In genomic region chr13:90512786-90513401, GRCm38 (mm10) we compare ENCODE assay signal across 24 mouse cellular contexts.
DNase-seq lines count a peak whose midpoint lies in the region; ATAC-seq and TF ChIP-seq lines count a peak whose summit lies in the region.
"Had no signal": no experiment of that assay in that cellular context is flagged by ENCODE, and none has a peak within 500 bp of the region (broad histone marks: within the 10 kb centered on the region; RNA-seq: fewer than 3 reads in every experiment).

No protein-coding gene starts in this region.

- H3K4me3 ChIP-seq in forebrain, embryonic 13.5 days = no peak overlapping the region
- H3K4me3 ChIP-seq in forebrain, embryonic 11.5 days (ENCODE audit: low read depth, low read length) = no peak overlapping the region
- H3K4me3 ChIP-seq in midbrain, embryonic 11.5 days (ENCODE audit: low read depth, low read length) = no peak overlapping the region
- H3K4me3 ChIP-seq in midbrain, embryonic 10.5 days = no peak overlapping the region
- no peak overlapping the region for H3K4me3 ChIP-seq in forebrain, embryonic 16.5 days (replicated peaks; ENCODE audit: low read length)
- H3K4me3 ChIP-seq: heart, embryonic 13.5 days; liver, embryonic 15.5 days; neural tube, embryonic 13.5 days had no signal

- no peaks in the 10 kb centered on the region for H3K27me3 ChIP-seq in forebrain, embryonic 13.5 days
- no peaks in the 10 kb centered on the region for H3K27me3 ChIP-seq in forebrain, embryonic 11.5 days (ENCODE audit: control insufficient read depth, insufficient read depth, low read length)
- H3K27me3 ChIP-seq in midbrain, embryonic 11.5 days (ENCODE audit: control insufficient read depth, insufficient read depth, low read length) = no peaks in the 10 kb centered on the region
- no peaks in the 10 kb centered on the region for H3K27me3 ChIP-seq in midbrain, embryonic 10.5 days (ENCODE audit: low read depth, poor library complexity, severe bottlenecking)
- H3K27me3 ChIP-seq in forebrain, embryonic 16.5 days (replicated peaks; ENCODE audit: control insufficient read depth, insufficient read depth, low read length) = no peaks in the 10 kb centered on the region
- H3K27me3 ChIP-seq: heart, embryonic 13.5 days; liver, embryonic 15.5 days; neural tube, embryonic 13.5 days had no signal

- H3K9ac ChIP-seq in forebrain, embryonic 13.5 days = no peak overlapping the region
- H3K9ac ChIP-seq in forebrain, embryonic 11.5 days (ENCODE audit: low read length) = no peak overlapping the region
- no peak overlapping the region for H3K9ac ChIP-seq in midbrain, embryonic 11.5 days (ENCODE audit: low read length)
- H3K9ac ChIP-seq in forebrain, embryonic 16.5 days (replicated peaks; ENCODE audit: low read depth, low read length) = no peak overlapping the region
- H3K9ac ChIP-seq: heart, embryonic 13.5 days; liver, embryonic 15.5 days; lung, embryonic 14.5 days; neural tube, embryonic 13.5 days had no signal

- TF ChIP-seq CTCF in brain, embryonic 14.5 days (IDR thresholded peaks at IDR 0.05; ENCODE audit: borderline replicate concordance, extremely low read depth, insufficient read depth, insufficient read length) = no peak

- WGBS in forebrain, embryonic 13.5 days = 42% methylated on average over 2 of the region's 2 CpGs
- WGBS in forebrain, embryonic 11.5 days = 64% methylated on average over 2 of the region's 2 CpGs
- 47% methylated on average over 2 of the region's 2 CpGs for WGBS in midbrain, embryonic 11.5 days
- WGBS in midbrain, embryonic 10.5 days = 69% methylated on average over 2 of the region's 2 CpGs
- WGBS in forebrain, embryonic 16.5 days = 30% methylated on average over 2 of the region's 2 CpGs

- no peaks in the 10 kb centered on the region for H3K36me3 ChIP-seq in forebrain, embryonic 13.5 days (ENCODE audit: poor library complexity, severe bottlenecking)
- no peaks in the 10 kb centered on the region for H3K36me3 ChIP-seq in forebrain, embryonic 11.5 days (ENCODE audit: control insufficient read depth, insufficient read depth, low read length)
- H3K36me3 ChIP-seq in midbrain, embryonic 11.5 days (ENCODE audit: control insufficient read depth, insufficient read depth, low read length) = no peaks in the 10 kb centered on the region
- H3K36me3 ChIP-seq in midbrain, embryonic 10.5 days = no peaks in the 10 kb centered on the region
- H3K36me3 ChIP-seq in forebrain, embryonic 16.5 days (ENCODE audit: control insufficient read depth, insufficient read depth) = no peaks in the 10 kb centered on the region
- H3K36me3 ChIP-seq: heart, embryonic 13.5 days; liver, embryonic 15.5 days; neural tube, embryonic 13.5 days had no signal

- peaks cover 15% of the 10 kb centered on the region for H3K4me1 ChIP-seq in forebrain, embryonic 13.5 days
- no peaks in the 10 kb centered on the region for H3K4me1 ChIP-seq in forebrain, embryonic 11.5 days (replicated peaks; ENCODE audit: control insufficient read depth, insufficient read depth, low read length)
- H3K4me1 ChIP-seq in midbrain, embryonic 11.5 days (ENCODE audit: control insufficient read depth, insufficient read depth, low read length) = peaks cover 3% of the 10 kb centered on the region; the same call in 1 of the 2 replicates
- H3K4me1 ChIP-seq in midbrain, embryonic 10.5 days = peaks cover 11% of the 10 kb centered on the region
- peaks cover 4% of the 10 kb centered on the region for H3K4me1 ChIP-seq in forebrain, embryonic 16.5 days (replicated peaks; ENCODE audit: control insufficient read depth, insufficient read depth, low read length)
- H3K4me1 ChIP-seq: neural tube, embryonic 13.5 days had no signal

- H3K4me2 ChIP-seq in forebrain, embryonic 13.5 days = no peak overlapping the region
- H3K4me2 ChIP-seq in forebrain, embryonic 11.5 days (ENCODE audit: low read depth, low read length, severe bottlenecking) = no peak overlapping the region
- H3K4me2 ChIP-seq in midbrain, embryonic 11.5 days = no peak overlapping the region
- H3K4me2 ChIP-seq in forebrain, embryonic 16.5 days (ENCODE audit: low read length) = no peak overlapping the region
- H3K4me2 ChIP-seq: heart, embryonic 13.5 days; liver, embryonic 15.5 days; lung, embryonic 14.5 days; neural tube, embryonic 13.5 days had no signal

- H3K27ac ChIP-seq in forebrain, embryonic 13.5 days = no peak overlapping the region
- H3K27ac ChIP-seq in forebrain, embryonic 11.5 days (ENCODE audit: low read depth, low read length) = no peak overlapping the region
- H3K27ac ChIP-seq in midbrain, embryonic 11.5 days (ENCODE audit: low read depth, low read length) = no peak overlapping the region
- H3K27ac ChIP-seq in midbrain, embryonic 10.5 days (replicated peaks) = no peak overlapping the region
- no peak overlapping the region for H3K27ac ChIP-seq in forebrain, embryonic 16.5 days (ENCODE audit: low read length)
- H3K27ac ChIP-seq: heart, embryonic 13.5 days; liver, embryonic 15.5 days; neural tube, embryonic 13.5 days had no signal

- ATAC-seq in forebrain, embryonic 13.5 days = peak; percentile 58
- ATAC-seq in forebrain, embryonic 11.5 days (replicated peaks; ENCODE audit: low FRiP score) = no peak
- peak; percentile 71 for ATAC-seq in midbrain, embryonic 11.5 days (ENCODE audit: low FRiP score)
- ATAC-seq in forebrain, embryonic 16.5 days = peak; percentile 61
- ATAC-seq: CD4-positive, CD25-positive, alpha-beta regulatory T cell, adult 4 months; inflammation-experienced regulatory T-cells, adult 6 months had no signal

- TF ChIP-seq POLR2A in brain, embryonic 14.5 days (IDR thresholded peaks at IDR 0.05; ENCODE audit: borderline replicate concordance, extremely low read depth, insufficient read depth, insufficient read length, poor library complexity, severe bottlenecking) = no peak

- no peak for DNase-seq in forebrain, embryonic 11.5 days (ENCODE audit: low spot score)
- peak; percentile 82 for DNase-seq in midbrain, embryonic 11.5 days (ENCODE audit: low spot score, missing footprints)
- DNase-seq in midbrain, embryonic 10.5 days (ENCODE audit: low spot score) = no peak
- peak; percentile 55 for DNase-seq in brain, embryonic 14.5 days (ENCODE audit: low read depth)
- no peak for DNase-seq in cerebellum, postnatal 25 days
- DNase-seq: adrenal gland, postnatal 14 days; cerebellum, adult 11-12 months; cerebellum, postnatal 10 days; gastrocnemius, postnatal 10 days; heart, postnatal 10 days; kidney, adult 11 months; kidney, postnatal 14 days; layer of hippocampus, adult 9-11 months; liver; lung, embryonic 14.5 days; thymus, adult 2 months; thymus, postnatal 36 days had no signal

- H3K9me3 ChIP-seq in forebrain, embryonic 13.5 days (replicated peaks) = no peaks in the 10 kb centered on the region
- H3K9me3 ChIP-seq in forebrain, embryonic 11.5 days (ENCODE audit: control insufficient read depth, low read length) = no peaks in the 10 kb centered on the region
- no peaks in the 10 kb centered on the region for H3K9me3 ChIP-seq in midbrain, embryonic 11.5 days (ENCODE audit: control insufficient read depth, low read length)
- no peaks in the 10 kb centered on the region for H3K9me3 ChIP-seq in midbrain, embryonic 10.5 days (replicated peaks)
- no peaks in the 10 kb centered on the region for H3K9me3 ChIP-seq in forebrain, embryonic 16.5 days (ENCODE audit: control insufficient read depth, low read length)
- H3K9me3 ChIP-seq: heart, embryonic 13.5 days; liver, embryonic 15.5 days; neural tube, embryonic 13.5 days had no signal

Comparison
In these comparisons a context has a peak if more than half of its experiments do, and no peak if none do; other contexts are left out.
1. DNase-seq: peak in midbrain, embryonic 11.5 days (single experiment) and brain, embryonic 14.5 days (single experiment); none in forebrain, embryonic 11.5 days (single experiment), midbrain, embryonic 10.5 days (single experiment) and cerebellum, postnatal 25 days (0 of 2).